Mouse (Mus musculus): Measurements from ENCODE around the gene Uckl1. TPM values are rescaled to one million over a fixed set of nuclear protein-coding genes. Genes with fewer than 3 reads are reported as not detected.
A peak's percentile ranks its signal among the peaks of the same experiment; 100 is the strongest.

Gene Uckl1
- polyA plus RNA-seq, 1 experiment from 2014 or later: 73.6 TPM

GRCm38 (mm10) chr2:181529076-181529475 is 55.6 kb downstream of the Uckl1 start:
- H3K27ac ChIP-seq (replicated peaks): no peak overlapping the region
- WGBS: 95% methylated on average over 1 of the region's 1 CpGs
- H3K9ac ChIP-seq: no peak overlapping the region
- no peaks in the 10 kb centered on the region for H3K27me3 ChIP-seq
- 0 out of 2 replicates have a peak, but pooled peaks cover 7% of the 10 kb centered on the region for H3K9me3 ChIP-seq
- H3K4me1 ChIP-seq (replicated peaks): peaks cover 11% of the 10 kb centered on the region
- H3K4me2 ChIP-seq: no peak overlapping the region
- no peak overlapping the region for H3K4me3 ChIP-seq
- peaks cover 32% of the 10 kb centered on the region for H3K36me3 ChIP-seq
- no peak for ATAC-seq (ENCODE audit: low read depth)

DNA sequence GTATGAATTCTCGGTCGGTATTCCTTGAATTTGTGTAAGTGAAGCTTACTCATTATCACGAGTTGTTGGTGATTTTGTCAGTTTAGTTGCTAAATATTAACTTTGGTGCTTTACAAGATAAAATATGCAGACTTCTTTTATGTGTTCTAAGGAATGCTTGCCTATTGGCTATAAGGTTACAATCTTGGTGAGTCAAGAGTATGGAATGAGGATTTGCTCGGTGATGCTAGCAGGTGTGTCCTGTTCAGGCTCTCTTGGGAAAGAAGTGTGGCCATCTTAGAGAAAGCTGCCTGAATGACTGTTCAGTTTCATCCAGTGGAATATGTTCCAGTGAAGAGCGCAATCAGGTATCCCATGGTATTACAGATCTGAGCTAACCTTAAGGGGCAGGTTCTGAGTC is 59.2 kb downstream of the Uckl1 start:
- Histone ChIP-seq H3K27me3 (no peaks in the 10 kb centered on the region), H3K36me3 (peaks cover 25% of the 10 kb centered on the region), H3K9me3 (0 out of 2 replicates have a peak, but pooled peaks cover 1% of the 10 kb centered on the region), H3K9ac (no peak overlapping the region), H3K4me1 (replicated peaks) (peaks cover 34% of the 10 kb centered on the region), H3K27ac (replicated peaks) (no peak overlapping the region), H3K4me3 (no peak overlapping the region), H3K4me2 (no peak overlapping the region)
- ATAC-seq (ENCODE audit: low read depth): no peak
- 89% methylated on average over 5 of the region's 5 CpGs for WGBS

GRCm38 (mm10) chr2:181522811-181523210 is 61.9 kb downstream of the Uckl1 start:
- no peak overlapping the region for H3K27ac ChIP-seq (replicated peaks)
- H3K4me2 ChIP-seq: 0 out of 2 replicates have a peak overlapping the region, but pooled peaks have one; percentile 74
- peaks cover 9% of the 10 kb centered on the region for H3K36me3 ChIP-seq
- no peaks in the 10 kb centered on the region for H3K9me3 ChIP-seq
- WGBS: 76% methylated on average over 5 of the region's 5 CpGs
- ATAC-seq (ENCODE audit: low read depth): no peak
- no peak overlapping the region for H3K9ac ChIP-seq
- H3K4me1 ChIP-seq (replicated peaks): peaks cover 46% of the 10 kb centered on the region
- no peak overlapping the region for H3K4me3 ChIP-seq
- H3K27me3 ChIP-seq: no peaks in the 10 kb centered on the region

DNA sequence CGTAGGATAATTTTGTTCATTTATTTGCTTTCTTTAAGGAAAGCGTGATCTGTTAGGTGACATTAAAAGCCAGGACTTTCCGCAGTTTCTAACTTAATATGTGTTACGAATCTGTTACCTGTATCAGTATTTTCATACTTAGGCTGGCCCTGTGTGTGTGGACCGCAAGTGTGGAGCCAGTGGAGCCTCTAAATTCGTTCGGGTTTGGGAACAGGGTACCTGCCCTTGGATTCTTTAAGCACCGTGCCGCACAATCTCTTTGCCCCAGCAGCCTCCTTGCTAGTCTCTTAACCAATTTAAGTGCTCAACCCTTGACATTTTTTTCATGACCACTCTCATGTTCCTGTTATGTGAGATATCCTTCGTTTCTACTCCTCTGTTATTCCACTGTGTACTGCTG is 63.2 kb downstream of the Uckl1 start:
- Histone ChIP-seq H3K9me3 (no peaks in the 10 kb centered on the region), H3K36me3 (peaks cover 17% of the 10 kb centered on the region), H3K27me3 (no peaks in the 10 kb centered on the region), H3K9ac (peak overlapping the region; percentile 95), H3K4me2 (peak overlapping the region; percentile 74), H3K4me1 (replicated peaks) (peaks cover 46% of the 10 kb centered on the region), H3K4me3 (peak overlapping the region; percentile 97), H3K27ac (replicated peaks) (no peak overlapping the region)
- no peak for ATAC-seq (ENCODE audit: low read depth)
- WGBS: 49% methylated on average over 10 of the region's 10 CpGs

GRCm38 (mm10) chr2:181520936-181521227 is 63.8 kb downstream of the Uckl1 start:
- peaks cover 23% of the 10 kb centered on the region for H3K36me3 ChIP-seq
- peak overlapping the region; percentile 97 for H3K4me3 ChIP-seq
- H3K27me3 ChIP-seq: no peaks in the 10 kb centered on the region
- peak overlapping the region; percentile 74 for H3K4me2 ChIP-seq
- whole genome bisulfite sequencing: 0% methylated on average over 17 of the region's 17 CpGs
- no peak for ATAC-seq (ENCODE audit: low read depth)
- peak overlapping the region; percentile 95 for H3K9ac ChIP-seq
- peaks cover 46% of the 10 kb centered on the region for H3K4me1 ChIP-seq (replicated peaks)
- H3K27ac ChIP-seq (replicated peaks): peak overlapping the region; percentile 98
- no peaks in the 10 kb centered on the region for H3K9me3 ChIP-seq

GRCm38 (mm10) chr2:181520118-181520935 is 64.4 kb downstream of the Uckl1 start, which contains the start of gene Dnajc5:
TSS of gene Dnajc5 (plus strand) at chr2:181520485.
- peak within 1 kb of the TSS; percentile 74 for H3K4me2 ChIP-seq
- WGBS: under 1% methylated on average over 70 of the region's 74 CpGs
- H3K27me3 ChIP-seq: no peaks in the 10 kb centered on the region
- peak within 1 kb of the TSS; percentile 98 for H3K27ac ChIP-seq (replicated peaks)
- peak within 1 kb of the TSS; percentile 95 for H3K9ac ChIP-seq
- H3K4me3 ChIP-seq: peak within 1 kb of the TSS; percentile 97
- peaks cover 46% of the 10 kb centered on the region for H3K4me1 ChIP-seq (replicated peaks)
- peak; percentile 97 for ATAC-seq (ENCODE audit: low read depth)
- H3K9me3 ChIP-seq: no peaks in the 10 kb centered on the region
- H3K36me3 ChIP-seq: peaks cover 27% of the 10 kb centered on the region

GRCm38 (mm10) chr2:181519201-181519600 is 65.5 kb downstream of the Uckl1 start:
- WGBS: 72% methylated on average over 3 of the region's 3 CpGs
- H3K4me2 ChIP-seq: peak overlapping the region; percentile 74
- H3K4me3 ChIP-seq: peak overlapping the region; percentile 97
- H3K4me1 ChIP-seq (replicated peaks): peaks cover 44% of the 10 kb centered on the region
- H3K27ac ChIP-seq (replicated peaks): peak overlapping the region; percentile 98
- no peak for ATAC-seq (ENCODE audit: low read depth)
- no peaks in the 10 kb centered on the region for H3K9me3 ChIP-seq
- H3K9ac ChIP-seq: peak overlapping the region; percentile 95
- peaks cover 38% of the 10 kb centered on the region for H3K36me3 ChIP-seq
- H3K27me3 ChIP-seq: no peaks in the 10 kb centered on the region

Small RNAs within 50 kb of the gene (microRNA-seq; reads per million reads assigned to microRNA genes)
- gene Mir7006: not detected

Other genes with a start within 250 kb of the Uckl1 start
- gene Zgpat, start 220.0 kb downstream of the Uckl1 start, polyA plus RNA-seq (2015; fragmentation: Nextera tagmentation; extraction: Ambion mirVana): 61.4 and 67.4 TPM in 2 replicates
- 82.6 and 85.9 TPM in 2 replicates for gene Arfrp1, start 219.5 kb downstream of the Uckl1 start, polyA plus RNA-seq (2015; fragmentation: Nextera tagmentation; extraction: Ambion mirVana)
- 41.3 and 41.4 TPM in 2 replicates for gene Lime1, start 204.8 kb downstream of the Uckl1 start, polyA plus RNA-seq (2015; fragmentation: Nextera tagmentation; extraction: Ambion mirVana)
- gene Zbtb46, start 125.5 kb downstream of the Uckl1 start, polyA plus RNA-seq (2015; fragmentation: Nextera tagmentation; extraction: Ambion mirVana): 21.1 and 22.0 TPM in 2 replicates
- gene Abhd16b, start 91.7 kb downstream of the Uckl1 start, polyA plus RNA-seq (2015; fragmentation: Nextera tagmentation; extraction: Ambion mirVana): 0.11 TPM in 1 of 2 replicates, not detected in the other
- 107 and 114 TPM in 2 replicates for gene Tpd52l2, start 87.8 kb downstream of the Uckl1 start, polyA plus RNA-seq (2015; fragmentation: Nextera tagmentation; extraction: Ambion mirVana)
- 192 and 214 TPM in 2 replicates for gene Dnajc5, start 64.4 kb downstream of the Uckl1 start, polyA plus RNA-seq (2015; fragmentation: Nextera tagmentation; extraction: Ambion mirVana)
- 63.1 and 65.6 TPM in 2 replicates for gene Prpf6, start 7.0 kb upstream of the Uckl1 start, polyA plus RNA-seq (2015; fragmentation: Nextera tagmentation; extraction: Ambion mirVana)
- gene Zfp512b, start 7.9 kb upstream of the Uckl1 start, polyA plus RNA-seq (2015; fragmentation: Nextera tagmentation; extraction: Ambion mirVana): 78.7 and 81.3 TPM in 2 replicates
- 146 and 157 TPM in 2 replicates for gene Samd10, start 14.3 kb upstream of the Uckl1 start, polyA plus RNA-seq (2015; fragmentation: Nextera tagmentation; extraction: Ambion mirVana)
- not detected in 2 replicates for gene Gm29797, start 72.1 kb upstream of the Uckl1 start, polyA plus RNA-seq (2015; fragmentation: Nextera tagmentation; extraction: Ambion mirVana)
- 18.9 and 22.2 TPM in 2 replicates for gene Sox18, start 86.7 kb upstream of the Uckl1 start, polyA plus RNA-seq (2015; fragmentation: Nextera tagmentation; extraction: Ambion mirVana)
- 33.9 and 37.8 TPM in 2 replicates for gene Tcea2, start 95.4 kb upstream of the Uckl1 start, polyA plus RNA-seq (2015; fragmentation: Nextera tagmentation; extraction: Ambion mirVana)
- gene Rgs19, start 109.1 kb upstream of the Uckl1 start, polyA plus RNA-seq (2015; fragmentation: Nextera tagmentation; extraction: Ambion mirVana): 42.7 and 49.2 TPM in 2 replicates
- gene Lkaaear1, start 113.5 kb upstream of the Uckl1 start, polyA plus RNA-seq (2015; fragmentation: Nextera tagmentation; extraction: Ambion mirVana): not detected in 2 replicates
- 63.8 and 64.0 TPM in 2 replicates for gene Oprl1, start 130.1 kb upstream of the Uckl1 start, polyA plus RNA-seq (2015; fragmentation: Nextera tagmentation; extraction: Ambion mirVana)
- gene Myt1, start 178.4 kb upstream of the Uckl1 start, polyA plus RNA-seq (2015; fragmentation: Nextera tagmentation; extraction: Ambion mirVana): 44.9 and 52.5 TPM in 2 replicates

Measured in neural tube, embryonic 13.5 days (tissue).